Mouse (Mus musculus): ENCODE measurements around the gene Ap2a2. TPM values are rescaled to one million over a fixed set of nuclear protein-coding genes. Genes with fewer than 3 reads are reported as not detected.

Gene Ap2a2
- 18.5 and 19.7 TPM in 2 replicates for polyA plus RNA-seq (2012; rRNA removed)

DNA sequence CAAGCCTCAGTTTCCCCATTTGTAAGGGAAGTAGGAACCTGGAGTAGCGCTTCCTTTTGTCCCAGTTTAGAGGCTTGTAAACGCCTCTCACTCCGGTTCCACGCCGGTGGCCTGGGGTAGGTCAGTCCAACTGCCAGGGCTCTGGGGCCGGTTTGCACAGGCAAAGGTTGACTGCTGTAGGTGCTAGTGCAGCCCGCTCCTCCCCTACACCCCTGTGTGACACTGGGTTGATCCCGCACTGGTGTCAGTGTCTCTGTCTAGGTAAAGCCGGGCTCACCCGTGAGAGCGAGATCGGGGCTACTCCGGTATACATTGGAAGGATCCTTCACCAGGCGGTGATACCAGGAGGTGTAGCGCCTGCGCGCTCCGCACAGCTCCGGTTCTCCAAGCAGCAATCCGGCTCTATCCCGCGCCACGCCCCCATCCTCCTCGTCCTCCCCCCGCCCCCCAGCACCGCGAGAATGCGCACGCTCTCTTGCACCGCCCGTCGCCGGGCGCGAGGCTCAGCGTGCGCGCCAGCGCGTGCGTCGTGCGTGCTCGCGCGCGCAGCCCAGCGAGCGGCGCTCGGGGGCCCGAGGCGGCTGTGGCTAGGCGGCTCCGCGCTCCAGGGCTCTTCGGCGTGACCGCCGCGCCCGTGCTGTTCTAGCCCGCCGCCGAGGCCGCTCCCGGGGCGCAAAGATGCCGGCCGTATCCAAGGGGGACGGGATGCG lies at the start of gene Ap2a2:
TSS of gene Ap2a2 (plus strand) at position 492 of the 710 bp plus-strand sequence.

DNA sequence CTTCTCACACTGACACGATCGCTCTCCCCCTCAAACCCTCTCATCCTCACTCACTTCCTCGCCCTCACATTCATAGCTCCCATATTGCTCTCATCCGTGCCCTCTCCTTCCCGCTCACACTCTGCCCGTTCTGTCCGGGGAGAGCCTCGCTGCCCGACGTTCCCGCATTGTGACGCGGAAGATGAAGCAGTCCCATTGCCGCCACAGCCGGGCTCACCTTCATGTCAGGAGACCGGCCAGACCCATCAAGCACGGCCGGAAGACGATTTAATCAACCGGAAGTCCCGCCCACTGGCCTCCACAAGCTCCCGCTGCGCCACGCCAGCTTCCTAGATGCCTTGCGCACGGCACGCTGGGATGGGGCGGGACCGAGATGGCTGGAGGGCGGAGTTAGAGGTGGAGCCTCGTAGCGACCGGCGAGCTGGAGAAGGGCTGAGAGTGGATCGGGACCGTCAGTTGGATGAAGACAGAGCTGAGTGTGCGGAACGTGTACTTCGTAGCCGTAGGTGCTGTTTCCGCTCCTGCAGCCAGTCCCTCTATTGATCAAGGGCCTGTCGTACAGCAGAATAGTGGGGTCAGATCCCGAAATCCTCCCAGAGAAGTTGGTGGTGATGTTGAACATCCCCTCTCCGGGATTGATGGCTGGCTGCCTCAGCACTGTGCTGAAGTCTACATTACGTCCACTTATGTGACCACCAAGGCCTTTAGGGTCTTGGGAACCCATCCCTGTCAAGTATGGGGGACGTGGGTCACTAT lies 22.2 kb upstream of the Ap2a2 start, which contains the start of gene Chid1:
TSS of gene Chid1 (minus strand) at position 302 of the 756 bp plus-strand sequence.

Other genes with a start within 250 kb of the Ap2a2 start
- gene Deaf1, start 234.5 kb upstream of the Ap2a2 start, polyA plus RNA-seq (2012; rRNA removed) = 5.7 and 6.8 TPM in 2 replicates
- 11.9 and 13.7 TPM in 2 replicates for gene Tmem80, start 234.4 kb upstream of the Ap2a2 start, polyA plus RNA-seq (2012; rRNA removed)
- 35.8 and 50.7 TPM in 2 replicates for gene Eps8l2, start 223.3 kb upstream of the Ap2a2 start, polyA plus RNA-seq (2012; rRNA removed)
- 174 and 190 TPM in 2 replicates for gene Taldo1, start 170.0 kb upstream of the Ap2a2 start, polyA plus RNA-seq (2012; rRNA removed)
- gene Gatd1, start 148.0 kb upstream of the Ap2a2 start, polyA plus RNA-seq (2012; rRNA removed) = 16.5 and 18.5 TPM in 2 replicates
- gene Cend1, start 132.7 kb upstream of the Ap2a2 start, polyA plus RNA-seq (2012; rRNA removed) = 0.02 TPM in 2 replicates
- 25.7 and 31.3 TPM in 2 replicates for gene Slc25a22, start 124.3 kb upstream of the Ap2a2 start, polyA plus RNA-seq (2012; rRNA removed)
- gene Pidd1, start 118.1 kb upstream of the Ap2a2 start, polyA plus RNA-seq (2012; rRNA removed) = 7.1 and 7.3 TPM in 2 replicates
- gene Rplp2, start 114.8 kb upstream of the Ap2a2 start, polyA plus RNA-seq (2012; rRNA removed) = 451 and 526 TPM in 2 replicates
- 15.9 and 16.9 TPM in 2 replicates for gene Pnpla2, start 107.0 kb upstream of the Ap2a2 start, polyA plus RNA-seq (2012; rRNA removed)
- gene Cracr2b, start 101.1 kb upstream of the Ap2a2 start, polyA plus RNA-seq (2012; rRNA removed) = 4.1 and 4.5 TPM in 2 replicates
- 27.6 and 30.3 TPM in 2 replicates for gene Cd151, start 94.8 kb upstream of the Ap2a2 start, polyA plus RNA-seq (2012; rRNA removed)
- gene Polr2l, start 87.0 kb upstream of the Ap2a2 start, polyA plus RNA-seq (2012; rRNA removed) = 14.7 and 16.5 TPM in 2 replicates
- 43.8 and 59.1 TPM in 2 replicates for gene Tspan4, start 86.9 kb upstream of the Ap2a2 start, polyA plus RNA-seq (2012; rRNA removed)
- 14.0 and 15.5 TPM in 2 replicates for gene Chid1, start 22.3 kb upstream of the Ap2a2 start, polyA plus RNA-seq (2012; rRNA removed)
- gene Muc6, start 93.1 kb downstream of the Ap2a2 start, polyA plus RNA-seq (2012; rRNA removed) = 0.18 and 0.38 TPM in 2 replicates
- gene Muc2, start 128.2 kb downstream of the Ap2a2 start, polyA plus RNA-seq (2012; rRNA removed) = 0.07 and 0.12 TPM in 2 replicates
- not detected in 2 replicates for gene Muc5ac, start 226.8 kb downstream of the Ap2a2 start, polyA plus RNA-seq (2012; rRNA removed)